Comparison of ENCODE assay signal across 21 mouse cellular contexts in the genomic region with DNA sequence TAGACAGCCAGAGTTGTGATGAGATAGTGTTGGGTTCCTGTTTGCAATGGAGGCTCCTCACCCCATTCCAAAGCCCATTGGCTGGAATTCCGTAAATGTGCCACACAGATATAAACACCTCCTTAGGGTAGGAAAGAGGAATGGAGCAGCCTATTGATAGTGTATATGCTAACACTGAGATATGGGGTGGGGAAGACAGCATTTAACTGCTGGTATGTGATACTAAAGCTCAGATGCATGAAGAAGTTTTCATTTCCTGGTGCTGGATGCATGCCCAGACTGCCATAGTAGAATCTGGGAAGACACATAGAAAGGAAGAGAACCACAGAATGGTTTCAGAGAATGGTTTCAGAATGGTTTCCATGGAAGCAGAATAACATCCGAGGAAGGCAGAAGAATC.
A peak's percentile ranks its signal among the peaks of the same experiment; 100 is the strongest.
DNase-seq lines count a peak whose midpoint lies in the region; ATAC-seq and TF ChIP-seq lines count a peak whose summit lies in the region.
"Had no signal": no experiment of that assay in that cellular context is flagged by ENCODE, and none has a peak within 500 bp of the region (broad histone marks: within the 10 kb centered on the region; RNA-seq: fewer than 3 reads in every experiment).

No protein-coding gene starts in this region.

- H3K36me3 ChIP-seq in forebrain, embryonic 14.5 days (ENCODE audit: control insufficient read depth, insufficient read depth, low read length): no peaks in the 10 kb centered on the region
- H3K36me3 ChIP-seq in forebrain, embryonic 13.5 days (ENCODE audit: poor library complexity, severe bottlenecking): no peaks in the 10 kb centered on the region
- H3K36me3 ChIP-seq: embryonic facial prominence, embryonic 12.5 days; neural tube, embryonic 12.5 days had no signal

- H3K9ac ChIP-seq in forebrain, embryonic 14.5 days (ENCODE audit: low read length): no peak overlapping the region
- H3K9ac ChIP-seq in forebrain, embryonic 13.5 days: no peak overlapping the region
- H3K9ac ChIP-seq: embryonic facial prominence, embryonic 12.5 days; liver, embryonic 14.5 days; neural tube, embryonic 12.5 days had no signal

- WGBS in forebrain, embryonic 14.5 days: 84% methylated on average over 2 of the region's 2 CpGs
- 79% methylated on average over 2 of the region's 2 CpGs for WGBS in forebrain, embryonic 13.5 days

- no peak for TF ChIP-seq CTCF in left cerebral cortex, adult 2 months (IDR thresholded peaks at IDR 0.05)

- no peak for ATAC-seq in forebrain, embryonic 14.5 days
- no peak for ATAC-seq in forebrain, embryonic 13.5 days
- ATAC-seq in megakaryocyte progenitor cell, adult 5-6 weeks (replicated peaks; ENCODE audit: poor library complexity): no peak
- ATAC-seq: inflammation-experienced regulatory T-cells, adult 6 months had no signal

- H3K27ac ChIP-seq in forebrain, embryonic 14.5 days (ENCODE audit: low read depth, low read length): no peak overlapping the region
- no peak overlapping the region for H3K27ac ChIP-seq in forebrain, embryonic 13.5 days
- peak overlapping the region; percentile 40; the same call in 1 of the 2 replicates for H3K27ac ChIP-seq in left cerebral cortex, adult 2 months
- H3K27ac ChIP-seq: embryonic facial prominence, embryonic 12.5 days; layer of hippocampus, adult 2 months; liver, embryonic 14.5 days; neural tube, embryonic 12.5 days had no signal

- H3K4me3 ChIP-seq in forebrain, embryonic 14.5 days (ENCODE audit: low read depth, low read length): no peak overlapping the region
- H3K4me3 ChIP-seq in forebrain, embryonic 13.5 days: no peak overlapping the region
- H3K4me3 ChIP-seq in left cerebral cortex, adult 2 months: no peak overlapping the region
- H3K4me3 ChIP-seq: embryonic facial prominence, embryonic 12.5 days; layer of hippocampus, adult 2 months; neural tube, embryonic 12.5 days had no signal

- intact Hi-C loops in left cerebral cortex, adult 2 months (cut with DNase I): no loop called here
- intact Hi-C loops in left cerebral cortex, postnatal 36 days (cut with DNase I): loop anchor here (10.0 kb wide), 1 partner anchor 478 kb away; no protein-coding TSS in a partner anchor
- intact Hi-C loops in left cerebral cortex, postnatal 14 days (cut with DNase I): no loop called here

- H3K9me3 ChIP-seq in forebrain, embryonic 14.5 days (replicated peaks; ENCODE audit: control insufficient read depth, low read length): no peaks in the 10 kb centered on the region
- H3K9me3 ChIP-seq in forebrain, embryonic 13.5 days (replicated peaks): no peaks in the 10 kb centered on the region
- H3K9me3 ChIP-seq: embryonic facial prominence, embryonic 12.5 days; neural tube, embryonic 12.5 days had no signal

- DNase-seq in forebrain, embryonic 14.5 days (ENCODE audit: low spot score): peak; percentile 16
- DNase-seq in left cerebral cortex, adult 2 months (ENCODE audit: extremely low spot score in 1 of 2, low spot score in 2 of 2): no peak
- DNase-seq in left cerebral cortex, postnatal 36 days (ENCODE audit: low spot score in 2 of 2): no peak
- DNase-seq in Muller cell, postnatal 12 days (ENCODE audit: inconsistent ontology term): peak; percentile 40
- DNase-seq in left cerebral cortex, postnatal 14 days (ENCODE audit: low spot score in 2 of 2): peak; percentile 53 to 55
- no peak for DNase-seq in spleen, adult 12 weeks (ENCODE audit: low spot score)
- DNase-seq: adrenal gland, postnatal 10 days; cerebellum, adult 18-20 months; gastrocnemius, postnatal 10 days; kidney, adult 8-10 months; lung, postnatal 14 days; thymus, adult 2 months had no signal

- H3K4me1 ChIP-seq in forebrain, embryonic 14.5 days (ENCODE audit: control insufficient read depth, insufficient read depth, low read length): no peaks in the 10 kb centered on the region
- H3K4me1 ChIP-seq in forebrain, embryonic 13.5 days: no peaks in the 10 kb centered on the region
- H3K4me1 ChIP-seq: embryonic facial prominence, embryonic 12.5 days; neural tube, embryonic 12.5 days had no signal

- H3K4me2 ChIP-seq in forebrain, embryonic 14.5 days (ENCODE audit: low read length): no peak overlapping the region
- no peak overlapping the region for H3K4me2 ChIP-seq in forebrain, embryonic 13.5 days
- H3K4me2 ChIP-seq: embryonic facial prominence, embryonic 12.5 days; midbrain, embryonic 11.5 days; neural tube, embryonic 12.5 days had no signal

- no peaks in the 10 kb centered on the region for H3K27me3 ChIP-seq in forebrain, embryonic 14.5 days (replicated peaks; ENCODE audit: control insufficient read depth, insufficient read depth, low read length)
- H3K27me3 ChIP-seq in forebrain, embryonic 13.5 days: no peaks in the 10 kb centered on the region
- H3K27me3 ChIP-seq: CH12.LX; embryonic facial prominence, embryonic 12.5 days; neural tube, embryonic 12.5 days had no signal

Comparison
In these comparisons a context has a peak if more than half of its experiments do, and no peak if none do; other contexts are left out.
1. DNase-seq: peak in forebrain, embryonic 14.5 days (single experiment), Muller cell, postnatal 12 days (single experiment) and left cerebral cortex, postnatal 14 days (2 of 2); none in left cerebral cortex, adult 2 months (0 of 2), left cerebral cortex, postnatal 36 days (0 of 2) and spleen, adult 12 weeks (single experiment).